Mouse (Mus musculus) embryonic fibroblast, embryonic 13.5 days (primary cell): Measurements from ENCODE around the gene Ptch1.

Source experiments
- CTCF ChIP-seq: IDR thresholded peaks from 2 replicates; pipeline ENCODE4 v1.5.1; 2011; ENCODE audit warnings: mild to moderate bottlenecking, control low read depth, low read length, moderate library complexity, borderline replicate concordance; ENCODE audit not compliant: insufficient read depth
- POLR2A ChIP-seq: IDR thresholded peaks from 2 replicates; pipeline ENCODE4 v1.6.1; 2011; ENCODE audit warnings: low read depth, mild to moderate bottlenecking, control low read depth, low read length, moderate library complexity

DNA sequence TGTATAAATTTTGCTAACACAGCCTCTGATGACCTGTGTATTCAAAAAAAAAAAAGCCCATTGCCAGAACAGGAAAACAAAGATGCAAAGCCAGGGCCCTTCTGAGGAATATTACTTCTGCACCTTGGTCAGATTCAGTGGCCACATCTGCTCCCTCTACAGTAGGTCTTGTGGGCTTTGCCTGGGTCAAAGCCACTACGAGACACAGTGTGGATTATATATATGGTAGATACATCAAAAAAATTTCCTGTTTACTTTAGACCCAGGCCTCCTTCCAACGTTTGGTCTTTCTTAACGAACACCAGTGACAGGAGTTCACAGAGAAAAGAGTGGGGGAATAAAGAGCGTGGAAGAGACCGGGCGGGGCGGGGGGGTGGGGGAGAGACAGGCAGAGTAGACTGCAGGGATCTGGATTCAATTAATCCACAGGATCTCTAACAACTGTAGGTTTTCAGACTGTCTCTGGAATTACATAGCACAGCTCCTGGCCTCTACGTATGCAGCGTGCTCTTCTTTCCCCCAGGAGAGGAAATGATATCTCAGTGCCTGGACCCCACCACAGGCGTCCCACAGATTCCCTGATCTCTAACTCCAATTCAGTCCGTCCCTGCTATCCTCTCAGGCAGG is 47.7 kb downstream of the Ptch1 start:
- TF ChIP-seq POLR2A, result no peak
- TF ChIP-seq CTCF, result no peak
